Mouse (Mus musculus) left cerebral cortex, adult 18-20 months (tissue): ENCODE results near the gene Ubtd2. TPM values are rescaled to one million over a fixed set of nuclear protein-coding genes. Genes with fewer than 3 reads are reported as not detected.

Experiments
- DNase-seq, 2 experiments: peaks; one replicate each; pipeline ENCODE4 v3.0.0; 2021 to 2022; ENCODE audit warnings: low spot score in 2 of 2, mixed read lengths in 1 of 2
- long read RNA-seq, 2 experiments: library from polyadenylated mRNA; stranded (forward); transcript quantifications; one replicate each; pipeline ENCODE4 v2.0.0; 2021
- total RNA-seq, 2 experiments: library from RNA; stranded (reverse); gene quantifications; 2 replicates each; pipeline ENCODE4 v1.2.3; 2021

The Ubtd2 gene
- 10 to 100 TPM; 44.0 to 50.1 TPM for total RNA-seq
- long read RNA-seq, experiment 1, transcript Ubtd2-201 (3 exons, 1,012 nt), result major isoform, 14 of 16 reads
- long read RNA-seq, experiment 1, partial matches to known transcripts, result 0 of 16 reads
- long read RNA-seq, experiment 1, other reads (novel, unspliced or antisense), result 2 of 16 reads
- long read RNA-seq, experiment 2, transcript Ubtd2-201 (3 exons, 1,012 nt), result major isoform, 11 of 23 reads
- long read RNA-seq, experiment 2, partial matches to known transcripts, result 3 of 23 reads
- long read RNA-seq, experiment 2, other reads (novel, unspliced or antisense), result 9 of 23 reads

- peak; percentile 98 to 99 for DNase-seq
Measured at GRCm38 (mm10) chr11:32454800-32455506, at the start of gene Ubtd2. Gene Ubtd2, plus strand, starts transcription at chr11:32455370.

DNA sequence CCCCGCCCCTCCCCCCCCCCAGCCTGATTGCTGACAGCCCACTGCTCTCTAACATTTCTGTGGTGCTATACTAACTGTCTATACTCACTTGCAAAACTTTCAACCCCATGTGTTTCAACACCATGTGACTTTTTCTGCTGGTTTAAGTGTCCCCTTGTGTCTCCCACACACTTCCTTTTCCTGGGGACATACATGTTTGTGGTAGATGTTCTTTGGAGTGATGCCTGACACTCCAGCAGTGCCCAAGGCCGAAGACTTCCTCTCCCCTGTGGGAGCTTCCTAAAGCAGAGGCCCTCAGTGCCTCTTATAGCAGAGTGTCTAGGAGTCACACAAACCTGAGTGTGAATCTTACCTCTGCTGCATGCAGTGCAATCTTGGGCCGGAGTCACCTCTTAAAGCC is 47.3 kb upstream of the Ubtd2 start:
- no peak for DNase-seq

GRCm38 (mm10) chr11:32409052-32409451 is 46.1 kb upstream of the Ubtd2 start:
- no peak for DNase-seq

DNA sequence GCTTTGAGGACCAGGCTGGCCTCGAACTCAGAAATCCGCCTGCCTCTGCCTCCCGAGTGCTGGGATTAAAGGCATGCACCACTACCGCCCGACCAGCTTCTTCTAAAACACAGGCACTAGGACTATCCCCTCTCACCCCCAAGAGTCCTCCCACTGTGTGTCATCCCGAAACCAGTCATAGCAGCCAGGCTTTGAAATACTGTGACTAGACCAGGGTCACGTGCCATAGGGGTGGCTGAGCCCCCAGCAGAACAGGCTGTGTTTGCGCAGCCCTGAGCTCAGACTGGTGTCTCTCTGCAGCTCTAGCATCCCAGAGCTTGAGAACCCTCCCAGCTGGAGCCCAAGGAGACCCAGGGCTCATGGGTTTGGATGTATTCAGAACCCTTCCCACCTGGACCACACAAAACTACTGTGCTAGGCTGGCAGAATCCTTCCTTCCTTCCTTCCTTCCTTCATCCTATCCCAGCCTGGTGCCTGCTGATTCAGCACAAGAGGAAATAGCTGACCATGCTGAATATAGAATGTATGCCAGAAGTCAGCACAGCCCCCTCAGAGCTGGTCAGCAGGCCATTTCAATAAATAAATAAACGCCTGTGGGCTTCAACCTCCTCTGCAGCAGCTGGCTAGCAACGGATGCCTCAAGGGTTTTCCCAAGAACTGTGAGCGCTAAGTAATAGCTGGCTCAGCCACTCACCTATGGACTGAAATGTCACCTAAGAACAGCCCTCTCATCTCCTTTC is 45.2 kb upstream of the Ubtd2 start:
- DNase-seq, result no peak

- DNase-seq, result no peak
Measured at GRCm38 (mm10) chr11:32420001-32420400, 35.2 kb upstream of the Ubtd2 start.

- DNase-seq, result no peak
Measured at GRCm38 (mm10) chr11:32423311-32423710, 31.9 kb upstream of the Ubtd2 start.

- DNase-seq, result no peak
Measured at GRCm38 (mm10) chr11:32424600-32424999, 30.6 kb upstream of the Ubtd2 start.

DNA sequence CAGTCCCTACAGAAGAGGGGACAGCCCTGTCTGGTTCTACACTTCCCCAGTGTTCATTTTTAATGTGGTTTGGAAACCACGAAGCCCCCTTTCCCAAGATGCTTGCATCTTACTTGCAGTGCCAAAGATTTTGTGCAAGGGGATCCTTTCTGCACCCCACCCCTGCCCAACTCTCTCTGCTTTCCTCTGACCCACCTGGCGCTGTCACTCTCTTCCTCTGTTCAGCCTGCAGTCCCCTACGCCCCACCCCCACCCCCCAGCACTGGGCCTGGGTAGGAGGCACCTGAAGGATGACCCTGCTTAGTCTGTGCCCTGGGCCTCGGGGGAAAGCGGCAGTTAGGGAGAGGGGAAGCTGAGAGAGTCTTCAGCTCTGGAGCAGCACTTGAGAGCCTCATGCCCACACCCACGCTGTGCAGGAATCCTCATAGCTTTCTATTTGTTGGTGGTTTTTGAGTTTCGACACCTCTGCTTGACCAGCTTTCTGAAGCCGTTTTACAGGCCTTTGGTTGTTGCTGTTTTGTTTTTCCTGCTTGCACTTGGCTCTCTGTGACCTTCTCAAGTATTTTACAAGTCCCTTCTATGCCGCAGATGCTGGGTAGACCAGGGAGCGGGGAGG is 30.0 kb upstream of the Ubtd2 start:
- DNase-seq, result no peak

DNA sequence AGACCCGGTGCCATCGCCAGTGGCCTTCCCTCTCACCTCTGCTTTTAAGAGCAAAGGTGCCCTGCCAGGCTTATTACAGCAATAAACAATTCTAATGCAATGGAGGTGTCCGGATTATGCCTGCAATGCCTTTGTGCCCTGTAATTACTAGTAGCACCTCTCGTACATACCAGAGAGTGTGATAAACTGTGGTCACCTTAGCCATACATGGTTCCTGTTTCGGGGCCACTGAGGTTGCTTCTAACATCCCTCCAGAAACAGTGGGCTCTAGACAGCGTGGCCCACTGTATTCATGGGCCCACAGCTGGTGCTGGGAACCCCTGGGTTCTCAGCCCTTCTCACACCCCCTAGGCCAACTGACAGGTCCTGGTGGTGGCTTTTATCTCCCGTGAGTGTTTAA is 27.6 kb upstream of the Ubtd2 start:
- no peak for DNase-seq

DNA sequence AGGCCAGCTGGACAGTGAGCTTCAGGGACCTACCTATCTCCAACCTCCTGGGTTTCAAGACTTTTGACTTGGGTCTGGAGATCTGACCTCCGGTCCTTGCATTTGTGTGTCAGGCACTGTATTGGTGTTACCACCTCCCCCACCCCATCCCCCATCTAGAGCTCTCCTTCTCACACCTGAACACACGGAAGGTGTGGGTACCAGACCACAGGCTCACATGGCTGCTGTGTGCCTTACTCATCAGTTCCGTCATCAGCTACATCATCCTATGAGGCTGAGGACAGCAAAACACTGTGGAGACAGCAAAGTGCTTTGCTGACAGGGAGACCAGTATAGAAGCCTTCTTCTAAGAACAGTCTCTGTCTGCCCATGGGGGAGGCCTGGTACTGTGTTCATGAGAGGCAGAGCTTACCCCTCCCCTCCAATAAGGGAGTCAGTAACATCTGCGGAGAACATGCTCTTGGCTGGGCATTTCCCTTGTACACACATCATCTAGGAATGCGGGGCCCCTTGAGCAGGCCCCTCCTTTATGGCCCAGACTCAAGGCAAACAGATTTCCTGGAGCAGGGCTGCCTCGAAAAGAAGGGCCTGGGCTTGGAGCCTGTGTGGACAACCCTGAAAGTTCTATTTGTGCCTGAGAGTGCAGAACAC is 19.6 kb upstream of the Ubtd2 start:
- DNase-seq, result no peak

- no peak for DNase-seq
Measured at GRCm38 (mm10) chr11:32442576-32442975, 12.6 kb upstream of the Ubtd2 start.

DNA sequence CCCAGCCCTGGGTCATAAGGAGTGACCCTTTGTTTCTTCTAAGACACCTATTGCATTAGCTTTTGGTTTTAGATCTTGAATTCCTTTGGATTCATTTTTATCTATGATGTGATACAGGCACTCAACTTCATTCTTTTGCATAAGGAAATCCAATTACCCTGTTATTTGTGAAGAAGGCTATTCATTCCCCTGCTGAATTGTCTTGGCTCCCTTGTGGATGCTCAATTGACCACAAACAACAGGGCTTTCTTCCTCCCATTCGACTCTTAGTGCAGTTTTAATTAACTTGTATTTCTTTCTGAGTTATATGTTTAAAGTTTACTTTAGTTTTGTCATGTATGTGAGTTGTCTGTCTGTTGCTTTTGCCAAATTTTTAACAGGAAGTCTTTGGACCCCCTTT is 10.9 kb upstream of the Ubtd2 start:
- DNase-seq, result no peak

DNA sequence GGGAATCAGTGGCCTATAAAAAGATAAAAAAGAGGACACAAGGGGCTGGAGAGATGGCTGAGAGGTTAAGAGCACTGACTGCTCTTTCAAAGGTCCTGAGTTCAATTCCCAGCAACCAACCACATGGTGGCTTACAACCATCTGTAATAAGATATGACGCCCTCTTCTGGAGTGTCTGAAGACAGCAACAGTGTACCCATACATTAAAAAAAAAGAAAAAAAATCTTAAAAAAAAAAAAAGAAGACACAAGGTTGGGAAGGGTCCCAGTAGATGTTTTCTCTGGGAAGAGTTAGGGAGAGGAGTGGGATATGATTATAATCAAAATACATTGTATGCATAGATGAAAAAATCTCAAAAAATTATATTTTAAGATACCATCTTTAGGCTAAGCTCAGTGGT is 10.0 kb upstream of the Ubtd2 start:
- DNase-seq, result no peak

DNA sequence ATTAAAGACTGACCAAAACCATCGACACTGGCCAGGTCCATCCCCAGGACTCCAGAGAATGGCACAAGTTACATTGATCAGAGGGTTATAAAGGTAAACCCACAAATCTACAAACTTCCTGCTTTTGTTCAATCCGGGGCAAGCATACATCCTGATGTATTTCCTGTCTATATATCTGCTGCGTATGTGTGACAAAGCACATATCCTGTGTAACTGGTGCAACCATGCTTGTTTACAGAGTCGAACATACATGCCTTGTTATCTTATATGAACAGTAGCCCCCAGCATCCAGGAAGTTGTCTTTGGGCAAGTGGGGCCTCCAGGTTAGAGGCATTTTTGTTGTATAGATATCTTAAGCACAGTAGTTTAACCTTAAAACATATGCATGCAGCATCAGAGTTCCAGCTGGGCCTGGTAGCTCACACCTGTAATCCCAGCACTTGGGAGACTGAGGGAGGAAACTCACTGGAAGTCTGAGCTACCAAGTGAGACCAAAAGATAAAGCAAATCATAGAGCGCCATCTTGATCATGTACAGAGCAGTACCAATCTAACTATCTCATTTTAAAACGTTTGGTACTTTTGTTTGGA is 9.4 kb upstream of the Ubtd2 start:
- DNase-seq, result no peak

DNA sequence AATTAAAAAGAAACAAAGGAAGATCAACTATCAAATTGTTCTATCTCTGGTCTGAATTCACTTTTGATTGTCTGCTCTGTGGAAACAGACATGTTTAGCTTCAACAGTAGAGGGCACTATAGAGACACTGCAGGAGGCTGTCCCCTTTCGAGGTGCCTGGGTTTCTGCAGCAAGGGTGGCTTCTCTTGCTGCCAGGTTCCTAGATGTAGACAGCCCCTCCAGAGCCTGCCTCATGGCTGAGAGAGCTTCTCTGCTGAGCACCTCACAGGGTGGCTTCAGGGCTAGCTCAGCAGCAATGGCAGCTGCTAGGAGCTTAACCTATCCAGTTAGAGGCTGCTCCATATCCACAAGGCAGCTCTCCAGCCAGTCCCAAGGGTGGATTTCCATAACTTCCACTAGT is 5.0 kb upstream of the Ubtd2 start:
- DNase-seq, result peak; percentile 30 to 32

DNA sequence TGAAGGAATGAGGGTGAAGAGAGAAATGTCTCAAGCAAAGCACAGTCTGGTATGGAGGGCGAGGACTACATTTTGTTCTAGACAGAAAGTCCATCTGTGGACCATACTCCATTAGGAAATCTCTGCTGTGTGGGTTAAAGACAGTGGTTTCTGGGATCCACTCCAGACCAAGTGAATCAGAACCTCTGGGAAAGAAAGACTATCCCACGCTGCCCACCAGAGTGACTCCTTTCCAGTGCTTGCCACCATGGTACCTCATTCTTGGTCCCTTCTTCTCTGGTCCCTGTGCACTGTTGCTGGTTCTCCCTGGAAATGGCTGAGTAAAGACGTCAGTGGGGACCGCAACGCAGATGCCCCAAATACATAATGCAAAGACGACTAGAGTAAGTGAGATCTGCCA is 3.9 kb upstream of the Ubtd2 start:
- peak; percentile 25 to 37 for DNase-seq

DNA sequence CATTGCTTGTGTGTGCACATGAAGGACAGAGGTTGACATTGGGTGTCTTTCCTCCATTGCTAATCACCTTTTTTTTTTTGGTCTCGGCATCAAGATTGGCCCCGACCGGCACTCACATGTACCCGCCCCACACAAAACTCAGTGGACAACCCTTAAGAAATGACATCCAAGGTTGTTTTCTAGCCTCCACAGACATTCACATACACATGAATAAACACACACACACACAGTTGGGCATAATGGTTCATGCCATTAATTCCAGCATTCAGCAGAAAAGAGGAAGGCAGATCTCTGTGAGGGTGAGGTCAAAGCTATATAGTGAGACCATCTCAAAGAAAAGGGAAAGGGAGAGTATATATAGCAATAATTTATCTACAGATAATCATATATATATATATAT is 2.4 kb upstream of the Ubtd2 start:
- no peak for DNase-seq

DNA sequence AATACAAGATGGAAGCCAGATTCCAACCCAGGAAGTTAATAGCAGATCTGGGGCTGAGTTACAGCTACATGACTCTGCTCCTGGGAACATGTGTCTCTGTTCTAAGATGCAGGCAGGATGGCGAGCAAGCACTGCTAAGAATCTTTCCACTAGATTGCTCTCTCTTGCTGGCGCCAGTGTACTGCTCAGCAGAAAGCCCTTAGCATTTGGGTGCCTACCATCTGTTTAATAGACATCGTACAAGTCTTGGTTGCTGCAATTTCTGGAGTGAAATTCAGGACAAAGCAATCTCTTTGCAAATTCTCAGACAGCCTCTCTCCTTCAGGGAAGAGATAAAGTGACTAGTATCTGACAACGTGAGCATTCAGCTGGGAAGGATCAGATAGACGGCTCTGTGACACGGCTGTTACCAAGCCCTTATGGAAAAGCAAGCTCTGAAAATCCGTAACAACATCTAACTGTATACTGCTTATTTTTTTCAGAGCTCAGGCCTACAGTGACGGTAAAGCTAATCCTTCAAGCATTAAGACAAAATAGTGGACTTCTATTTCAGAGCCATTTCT is 1.7 kb upstream of the Ubtd2 start:
- peak in 1 of 2 experiments; percentile 48 for DNase-seq

GRCm38 (mm10) chr11:32454231-32454799 is 855 bp upstream of the Ubtd2 start:
- DNase-seq, result no peak

DNA sequence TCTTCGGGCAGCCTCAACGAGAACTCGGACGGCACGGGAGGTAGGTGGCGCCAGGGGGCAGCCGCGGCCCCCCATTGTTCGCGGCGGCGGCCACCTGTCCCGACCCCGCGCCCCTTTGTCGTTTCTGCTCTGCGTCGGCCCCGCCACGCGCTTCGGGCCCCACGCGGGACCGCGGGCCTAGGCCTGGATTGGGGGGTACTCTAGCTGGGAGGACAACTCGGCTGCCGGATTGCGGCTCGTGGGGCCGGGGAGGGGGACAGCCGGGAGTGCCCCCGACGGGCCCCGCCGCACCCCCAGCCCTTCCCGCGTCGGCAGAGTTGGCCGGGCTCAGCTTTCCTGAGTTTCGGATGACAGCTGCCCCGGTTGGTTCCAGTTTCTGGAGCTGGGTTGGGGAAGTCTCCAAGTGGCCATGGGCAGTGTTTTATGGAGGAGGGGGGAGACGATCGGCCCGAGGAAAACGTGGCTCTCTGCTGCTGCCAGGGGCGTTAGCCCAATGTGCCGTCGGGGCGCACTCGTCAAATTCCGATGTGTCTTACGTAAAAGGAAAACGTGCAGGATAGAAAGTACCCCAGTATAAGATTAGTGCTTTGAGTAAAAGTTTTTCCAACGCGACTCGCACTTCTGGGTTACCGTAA is 454 bp downstream of the Ubtd2 start:
- peak in 1 of 2 experiments; percentile 36 for DNase-seq
